Mouse (Mus musculus) urinary bladder, postnatal 4 days (tissue): ENCODE results near the gene Mia2.
"Not testable (repeated sequence)": the region's sequence is repeated elsewhere in the genome, so short reads cannot be mapped to it uniquely, and the experiment has no call there.

Experiments
- DNase-seq, 2 experiments: peaks; one replicate each; pipeline ENCODE4 v3.0.0; 2021 to 2022; ENCODE audit warnings: low spot score in 2 of 2

Mia2 gene

GRCm38 (mm10) chr12:59238434-59238833 lies 142.8 kb downstream of the Mia2 start:
- DNase-seq, result no peak

DNA sequence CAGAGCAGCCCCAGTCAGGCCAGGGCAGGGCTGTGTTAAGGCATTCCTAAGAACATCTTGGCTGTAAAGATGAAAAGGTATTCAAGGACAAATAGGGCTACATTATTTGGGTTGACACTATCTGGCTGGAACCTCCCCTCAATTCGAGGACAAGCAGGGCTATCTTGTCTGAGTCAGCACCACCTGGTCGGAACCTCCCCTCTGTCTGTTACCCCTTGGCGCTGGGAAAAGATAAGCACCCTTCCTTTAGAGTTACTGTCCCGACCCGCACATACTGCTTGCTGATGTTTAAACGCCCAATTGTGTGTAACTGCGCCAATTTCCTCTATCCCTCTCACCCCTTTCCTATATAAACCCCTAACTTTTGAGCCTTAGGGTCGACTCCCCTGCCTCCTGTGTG lies 145.4 kb downstream of the Mia2 start:
- not testable (repeated sequence) for DNase-seq
